Mouse (Mus musculus) CD4-positive, CD25-positive, alpha-beta regulatory T cell, adult 4 months (primary cell): Measurements from ENCODE around the gene Xkr7. TPM values are rescaled to one million over a fixed set of nuclear protein-coding genes. Genes with fewer than 3 reads are reported as not detected.

Source experiments
- ATAC-seq: one replicate; pipeline ENCODE4 v1.8.0; 2017
- polyA plus RNA-seq, 2 experiments: library from polyadenylated mRNA; unstranded; fragments of 100-300 nt; shearing (Covaris generic); gene quantifications; one replicate each; pipeline ENCODE4 v1.2.1; 2017

Gene Xkr7
- not detected for polyA plus RNA-seq

- no peak for ATAC-seq
Observed at GRCm38 (mm10) chr2:153031126-153032082, at the start of gene Xkr7. Gene Xkr7, plus strand, starts transcription at chr2:153031852.

- no peak for ATAC-seq
Observed at GRCm38 (mm10) chr2:152985582-152985981, 46.1 kb upstream of the Xkr7 start.

- no peak for ATAC-seq
Observed at GRCm38 (mm10) chr2:152991529-152991928, 40.1 kb upstream of the Xkr7 start.

GRCm38 (mm10) chr2:152997046-152997445 is 34.6 kb upstream of the Xkr7 start:
- ATAC-seq, result no peak

GRCm38 (mm10) chr2:153002492-153003248 is 29.0 kb upstream of the Xkr7 start:
- ATAC-seq, result peak; percentile 83

GRCm38 (mm10) chr2:153003681-153004338 is 27.8 kb upstream of the Xkr7 start:
- no peak for ATAC-seq

- ATAC-seq, result no peak
Observed at GRCm38 (mm10) chr2:153005981-153006380, 25.7 kb upstream of the Xkr7 start.

- no peak for ATAC-seq
Observed at GRCm38 (mm10) chr2:153009192-153009973, 22.3 kb upstream of the Xkr7 start.

- ATAC-seq, result no peak
Observed at GRCm38 (mm10) chr2:153013724-153014515, 17.7 kb upstream of the Xkr7 start.

- ATAC-seq, result peak; percentile 93
Observed at GRCm38 (mm10) chr2:153014758-153015593, 16.7 kb upstream of the Xkr7 start, which contains the start of gene Pdrg1. Gene Pdrg1, minus strand, starts transcription at chr2:153015427.

- no peak for ATAC-seq
Observed at GRCm38 (mm10) chr2:153015804-153016203, 15.8 kb upstream of the Xkr7 start.

GRCm38 (mm10) chr2:153016786-153017185 is 14.9 kb upstream of the Xkr7 start:
- ATAC-seq, result no peak

- no peak for ATAC-seq
Observed at GRCm38 (mm10) chr2:153019355-153019754, 12.3 kb upstream of the Xkr7 start.

- ATAC-seq, result no peak
Observed at GRCm38 (mm10) chr2:153021163-153021562, 10.5 kb upstream of the Xkr7 start.

- ATAC-seq, result no peak
Observed at GRCm38 (mm10) chr2:153022855-153023254, 8.8 kb upstream of the Xkr7 start.

- no peak for ATAC-seq
Observed at GRCm38 (mm10) chr2:153026052-153026451, 5.6 kb upstream of the Xkr7 start.

GRCm38 (mm10) chr2:153027501-153027900 is 4.2 kb upstream of the Xkr7 start:
- no peak for ATAC-seq

- no peak for ATAC-seq
Observed at GRCm38 (mm10) chr2:153030422-153030821, 1.2 kb upstream of the Xkr7 start.

- no peak for ATAC-seq
Observed at GRCm38 (mm10) chr2:153032083-153032842, 611 bp downstream of the Xkr7 start.
